Mouse (Mus musculus) midbrain, embryonic 13.5 days (tissue): ENCODE data around the gene Hexb. TPM values are rescaled to one million over a fixed set of nuclear protein-coding genes. Genes with fewer than 3 reads are reported as not detected.

Experiments
- ATAC-seq: fragments of 200-750 bp; cut with Nextera tagmentation; 2 replicates; pipeline ENCODE4 v1.8.0; 2017; ENCODE audit warnings: mild to moderate bottlenecking, moderate TSS enrichment, moderate library complexity
- H3K27ac ChIP-seq: fragments of 300-500 bp; sonication (generic); 2 replicates; pipeline ENCODE4 v1.5.1; 2015; ENCODE audit warnings: inconsistent platforms, mild to moderate bottlenecking, moderate library complexity
- H3K27me3 ChIP-seq: fragments of 300-500 bp; sonication (generic); 2 replicates; pipeline ENCODE4 v1.6.1; 2015; ENCODE audit warnings: mild to moderate bottlenecking, inconsistent platforms
- H3K36me3 ChIP-seq: fragments of 300-500 bp; sonication (generic); 2 replicates; pipeline ENCODE4 v1.6.1; 2015; ENCODE audit warnings: mild to moderate bottlenecking, inconsistent platforms
- H3K4me1 ChIP-seq: fragments of 300-500 bp; sonication (generic); replicated peaks from 2 replicates; pipeline ENCODE4 v1.6.1; 2015; ENCODE audit warnings: inconsistent platforms
- H3K4me2 ChIP-seq: fragments of 300-500 bp; sonication (generic); replicated peaks from 2 replicates; pipeline ENCODE4 v1.6.1; 2015; ENCODE audit warnings: moderate library complexity, mild to moderate bottlenecking, inconsistent platforms
- H3K4me3 ChIP-seq: fragments of 300-500 bp; sonication (generic); replicated peaks from 2 replicates; pipeline ENCODE4 v1.5.1; 2015; ENCODE audit warnings: mild to moderate bottlenecking, inconsistent platforms
- H3K9ac ChIP-seq: fragments of 300-500 bp; sonication (generic); replicated peaks from 2 replicates; pipeline ENCODE4 v1.6.1; 2015; ENCODE audit warnings: mild to moderate bottlenecking, inconsistent platforms
- H3K9me3 ChIP-seq: fragments of 300-500 bp; sonication (generic); 2 replicates; pipeline ENCODE4 v1.6.1; 2016; ENCODE audit warnings: mild to moderate bottlenecking, inconsistent platforms
- WGBS: fragments of 180-500 bp; shearing (Covaris S2); methylation state at CpG from one replicate; pipeline ENCODE4 v1.1.7; 2015; 5-methylcytosine and 5-hydroxymethylcytosine counted together
- polyA plus RNA-seq: library from polyadenylated mRNA; unstranded; fragments of >200 nt; fragmentation: Nextera tagmentation; extraction: Ambion mirVana; gene quantifications from 2 replicates; pipeline ENCODE4 v1.2.1, GENCODE M21; 2015

The Hexb gene
- polyA plus RNA-seq, 1 experiment from 2014 or later: 26.4 TPM

DNA sequence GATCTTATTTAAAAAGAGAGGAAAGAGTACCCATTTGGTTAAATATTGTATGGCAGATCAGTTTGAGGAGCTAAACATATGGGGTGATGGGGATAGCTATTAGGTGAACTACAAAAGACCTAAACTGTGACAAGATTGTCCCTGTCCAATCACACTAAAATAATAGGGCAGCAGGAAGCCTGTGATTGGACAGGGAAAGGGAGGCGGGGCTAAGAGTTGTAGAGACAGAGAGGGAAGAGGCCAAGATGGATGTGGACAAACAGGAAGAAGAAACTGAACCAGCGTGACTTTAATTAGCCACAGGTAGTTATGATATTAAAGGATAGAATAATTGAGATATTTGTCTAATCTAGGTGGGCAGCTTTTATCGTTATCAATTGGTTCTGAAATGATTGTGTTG is 21.9 kb upstream of the Hexb start:
- no peak for ATAC-seq
- no peak overlapping the region for H3K4me2 ChIP-seq
- 92% methylated on average over 3 of the region's 3 CpGs for WGBS

GRCm38 (mm10) chr13:97216196-97216595 is 18.0 kb upstream of the Hexb start:
- 85% methylated on average over 5 of the region's 5 CpGs for WGBS
- Histone ChIP-seq H3K4me2 (no peak overlapping the region), H3K27ac (no peak overlapping the region), H3K4me1 (peaks cover 24% of the 10 kb centered on the region), H3K9ac (no peak overlapping the region), H3K36me3 (no peaks in the 10 kb centered on the region), H3K27me3 (no peaks in the 10 kb centered on the region), H3K4me3 (no peak overlapping the region), H3K9me3 (no peaks in the 10 kb centered on the region)
- no peak for ATAC-seq

More for the DNA sequence above, 21.9 kb upstream of the Hexb start:
- Histone ChIP-seq H3K36me3 (no peaks in the 10 kb centered on the region), H3K4me1 (peaks cover 17% of the 10 kb centered on the region), H3K4me3 (no peak overlapping the region), H3K27me3 (no peaks in the 10 kb centered on the region), H3K27ac (no peak overlapping the region), H3K9me3 (no peaks in the 10 kb centered on the region), H3K9ac (no peak overlapping the region)

DNA sequence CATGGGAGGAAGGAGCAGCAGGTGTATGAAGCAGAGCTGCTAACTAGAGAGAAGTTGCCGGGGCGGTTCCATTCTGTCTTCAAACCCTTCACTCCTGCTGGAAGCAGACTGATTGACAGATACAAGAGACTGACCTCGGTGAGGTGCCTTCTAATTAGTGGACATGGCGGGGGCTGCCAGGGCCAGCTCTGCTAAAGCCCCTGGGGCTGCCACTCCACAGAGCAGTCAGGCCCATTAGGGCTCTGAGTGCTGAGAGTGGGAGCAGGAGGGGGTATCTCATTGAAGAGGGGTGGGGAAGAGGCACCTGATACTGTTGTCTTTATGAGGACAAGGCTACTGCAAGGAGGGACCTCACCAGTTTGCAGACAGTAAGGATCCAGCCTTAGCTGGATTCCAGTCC is 17.4 kb upstream of the Hexb start:
- Histone ChIP-seq H3K4me2 (no peak overlapping the region), H3K9me3 (no peaks in the 10 kb centered on the region), H3K4me3 (no peak overlapping the region), H3K27ac (peak overlapping the region; percentile 44; the same call in 1 of the 2 replicates), H3K36me3 (no peaks in the 10 kb centered on the region), H3K4me1 (peaks cover 24% of the 10 kb centered on the region), H3K9ac (no peak overlapping the region), H3K27me3 (no peaks in the 10 kb centered on the region)
- WGBS: 24% methylated on average over 4 of the region's 4 CpGs
- ATAC-seq: peak; percentile 72

DNA sequence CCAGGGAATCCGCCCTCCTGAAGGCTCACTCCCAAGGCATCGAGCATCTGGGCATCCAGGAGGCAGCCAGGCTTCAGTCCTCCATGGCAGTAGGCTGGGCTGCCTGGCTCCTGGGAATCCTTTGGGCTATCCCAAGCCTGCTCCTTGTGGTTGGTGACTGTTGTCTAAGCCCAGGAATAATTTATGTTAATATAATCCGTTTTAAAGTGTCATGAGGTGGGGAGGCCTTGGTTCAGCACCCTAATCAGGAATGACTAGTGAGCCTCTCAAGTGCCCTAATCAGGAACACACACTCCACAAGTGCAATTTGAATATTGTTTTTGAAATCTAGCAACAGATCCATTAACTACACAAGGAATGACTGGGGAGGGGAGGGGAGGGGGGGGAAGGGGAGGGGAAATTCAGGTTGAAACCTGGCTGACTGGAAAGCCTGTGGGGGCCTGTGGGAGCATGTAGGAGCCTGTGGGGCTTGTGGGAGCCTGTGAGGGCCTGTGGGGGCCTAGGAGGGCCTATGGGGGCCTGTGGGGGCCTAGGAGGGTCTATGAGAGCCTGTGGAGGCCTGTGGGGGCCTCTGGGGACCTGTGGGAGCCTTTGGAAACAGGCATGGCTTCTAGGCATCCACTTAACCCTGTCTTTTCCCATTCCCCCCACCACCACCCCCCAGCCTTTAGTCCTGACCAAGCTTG is 16.6 kb upstream of the Hexb start:
- no peaks in the 10 kb centered on the region for H3K9me3 ChIP-seq
- H3K4me2 ChIP-seq: no peak overlapping the region
- H3K27me3 ChIP-seq: no peaks in the 10 kb centered on the region
- 57% methylated on average over 3 of the region's 3 CpGs for WGBS
- peak; percentile 46; the same call in 1 of the 2 replicates for ATAC-seq
- peak overlapping the region; percentile 44; the same call in 1 of the 2 replicates for H3K27ac ChIP-seq
- no peak overlapping the region for H3K4me3 ChIP-seq
- H3K36me3 ChIP-seq: no peaks in the 10 kb centered on the region
- H3K9ac ChIP-seq: no peak overlapping the region
- H3K4me1 ChIP-seq: peaks cover 24% of the 10 kb centered on the region

GRCm38 (mm10) chr13:97208500-97209010 is 10.4 kb upstream of the Hexb start:
- Histone ChIP-seq H3K9me3 (no peaks in the 10 kb centered on the region), H3K4me1 (peaks cover 6% of the 10 kb centered on the region; the same call in 1 of the 2 replicates), H3K9ac (no peak overlapping the region), H3K36me3 (no peaks in the 10 kb centered on the region), H3K27me3 (no peaks in the 10 kb centered on the region), H3K4me3 (no peak overlapping the region), H3K27ac (no peak overlapping the region), H3K4me2 (no peak overlapping the region)
- 75% methylated on average over 3 of the region's 3 CpGs for WGBS
- no peak for ATAC-seq

DNA sequence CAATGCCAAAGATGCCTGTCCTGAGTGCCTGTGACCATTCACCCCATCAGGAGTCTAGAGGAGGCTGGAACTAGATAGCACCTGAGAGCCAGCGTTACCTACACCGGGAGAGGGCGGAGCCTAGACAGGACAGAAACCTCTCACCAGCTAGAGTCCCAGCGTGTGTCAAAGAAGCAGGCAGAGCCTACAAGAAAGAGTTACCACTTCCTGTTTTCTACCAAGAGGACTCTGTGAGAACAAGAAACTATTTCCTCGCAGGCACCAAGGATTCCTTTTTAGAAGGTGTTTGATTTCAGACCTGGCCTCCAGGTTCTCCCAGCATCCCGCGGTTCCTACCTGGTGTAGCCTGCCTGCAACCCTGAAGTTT is 9.9 kb upstream of the Hexb start:
- Histone ChIP-seq H3K4me1 (peaks cover 6% of the 10 kb centered on the region; the same call in 1 of the 2 replicates), H3K4me3 (no peak overlapping the region), H3K27me3 (no peaks in the 10 kb centered on the region), H3K27ac (no peak overlapping the region), H3K9ac (no peak overlapping the region), H3K9me3 (no peaks in the 10 kb centered on the region), H3K4me2 (no peak overlapping the region), H3K36me3 (no peaks in the 10 kb centered on the region)
- ATAC-seq: no peak
- 60% methylated on average over 7 of the region's 7 CpGs for WGBS

GRCm38 (mm10) chr13:97207472-97208111 is 9.4 kb upstream of the Hexb start:
- no peaks in the 10 kb centered on the region for H3K27me3 ChIP-seq
- no peak for ATAC-seq
- no peak overlapping the region for H3K27ac ChIP-seq
- no peak overlapping the region for H3K4me2 ChIP-seq
- H3K9ac ChIP-seq: no peak overlapping the region
- H3K9me3 ChIP-seq: no peaks in the 10 kb centered on the region
- peaks cover 6% of the 10 kb centered on the region; the same call in 1 of the 2 replicates for H3K4me1 ChIP-seq
- H3K36me3 ChIP-seq: no peaks in the 10 kb centered on the region
- no peak overlapping the region for H3K4me3 ChIP-seq
- WGBS: 81% methylated on average over 7 of the region's 7 CpGs

DNA sequence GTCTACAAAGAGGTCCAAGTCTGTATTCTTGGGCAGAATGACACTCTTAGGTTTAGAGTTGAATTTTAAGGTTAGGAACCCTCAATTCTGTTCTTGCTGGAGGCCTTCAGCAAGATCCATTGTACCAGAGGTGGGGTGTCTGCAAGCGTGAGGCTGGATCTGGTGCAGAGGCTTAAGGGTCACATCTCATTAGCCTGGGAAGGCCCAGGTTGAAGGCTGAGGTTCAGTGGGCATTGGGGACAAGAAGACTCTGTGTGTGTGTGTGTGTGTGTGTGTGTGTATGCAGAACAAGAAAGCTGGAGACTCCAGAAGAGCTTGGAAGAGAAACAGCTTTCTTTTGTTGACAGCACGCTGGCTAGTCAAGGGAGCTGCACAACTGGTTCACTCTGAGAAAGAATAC is 7.9 kb upstream of the Hexb start:
- H3K9me3 ChIP-seq: no peaks in the 10 kb centered on the region
- ATAC-seq: no peak
- no peak overlapping the region for H3K27ac ChIP-seq
- H3K4me1 ChIP-seq: peaks cover 6% of the 10 kb centered on the region; the same call in 1 of the 2 replicates
- WGBS: 89% methylated on average over 2 of the region's 2 CpGs
- H3K9ac ChIP-seq: no peak overlapping the region
- H3K36me3 ChIP-seq: no peaks in the 10 kb centered on the region
- no peak overlapping the region for H3K4me3 ChIP-seq
- H3K27me3 ChIP-seq: no peaks in the 10 kb centered on the region
- H3K4me2 ChIP-seq: no peak overlapping the region

DNA sequence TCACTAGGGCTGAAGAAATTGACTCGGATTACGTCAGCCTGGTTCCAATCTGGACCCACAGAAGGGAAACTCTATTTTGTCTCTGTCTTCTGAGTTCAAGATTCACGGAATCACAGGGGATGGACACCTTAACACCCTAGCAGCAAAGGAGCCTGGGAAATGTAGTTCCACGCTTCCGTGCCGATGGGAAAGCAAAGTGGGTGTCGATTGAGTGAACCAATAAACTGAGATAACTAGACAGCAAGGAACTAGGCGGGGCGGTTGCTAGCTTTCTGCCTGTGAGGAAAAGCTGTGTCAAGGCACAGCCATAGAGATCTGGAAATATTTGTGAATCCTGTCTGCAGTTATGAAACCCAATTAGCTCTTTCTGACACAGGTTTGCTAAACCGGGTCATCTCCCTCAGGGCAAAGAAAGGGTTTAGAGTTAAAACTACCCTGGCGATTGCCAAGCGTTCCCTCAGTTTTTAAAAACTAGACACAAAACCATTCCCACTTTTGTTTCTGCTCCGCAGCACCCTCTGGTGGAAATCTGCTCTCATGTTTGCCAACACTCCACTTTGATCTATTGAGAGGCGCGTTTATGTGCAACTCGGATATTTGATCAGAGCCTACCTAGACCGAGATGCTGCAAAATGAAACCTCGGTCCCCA is 7.0 kb upstream of the Hexb start:
- peak overlapping the region; percentile 35 for H3K4me3 ChIP-seq
- H3K36me3 ChIP-seq: no peaks in the 10 kb centered on the region
- no peak overlapping the region for H3K27ac ChIP-seq
- H3K4me1 ChIP-seq: peaks cover 6% of the 10 kb centered on the region; the same call in 1 of the 2 replicates
- ATAC-seq: peak; percentile 80
- no peak overlapping the region for H3K9ac ChIP-seq
- WGBS: 18% methylated on average over 18 of the region's 18 CpGs
- peak overlapping the region; percentile 66 for H3K4me2 ChIP-seq
- H3K27me3 ChIP-seq: no peaks in the 10 kb centered on the region
- H3K9me3 ChIP-seq: no peaks in the 10 kb centered on the region

GRCm38 (mm10) chr13:97201896-97202295 is 3.7 kb upstream of the Hexb start:
- Histone ChIP-seq H3K27ac (no peak overlapping the region), H3K4me1 (peaks cover 16% of the 10 kb centered on the region), H3K36me3 (no peaks in the 10 kb centered on the region), H3K9me3 (no peaks in the 10 kb centered on the region), H3K4me2 (no peak overlapping the region), H3K4me3 (no peak overlapping the region), H3K27me3 (no peaks in the 10 kb centered on the region), H3K9ac (no peak overlapping the region)
- no peak for ATAC-seq
- WGBS: 84% methylated on average over 4 of the region's 4 CpGs

GRCm38 (mm10) chr13:97201076-97201475 is 2.9 kb upstream of the Hexb start:
- H3K4me3 ChIP-seq: no peak overlapping the region
- no peaks in the 10 kb centered on the region for H3K9me3 ChIP-seq
- H3K4me2 ChIP-seq: no peak overlapping the region
- ATAC-seq: no peak
- H3K4me1 ChIP-seq: peaks cover 16% of the 10 kb centered on the region
- H3K27ac ChIP-seq: no peak overlapping the region
- WGBS: 76% methylated on average over 7 of the region's 7 CpGs
- no peaks in the 10 kb centered on the region for H3K27me3 ChIP-seq
- no peak overlapping the region for H3K9ac ChIP-seq
- no peaks in the 10 kb centered on the region for H3K36me3 ChIP-seq

DNA sequence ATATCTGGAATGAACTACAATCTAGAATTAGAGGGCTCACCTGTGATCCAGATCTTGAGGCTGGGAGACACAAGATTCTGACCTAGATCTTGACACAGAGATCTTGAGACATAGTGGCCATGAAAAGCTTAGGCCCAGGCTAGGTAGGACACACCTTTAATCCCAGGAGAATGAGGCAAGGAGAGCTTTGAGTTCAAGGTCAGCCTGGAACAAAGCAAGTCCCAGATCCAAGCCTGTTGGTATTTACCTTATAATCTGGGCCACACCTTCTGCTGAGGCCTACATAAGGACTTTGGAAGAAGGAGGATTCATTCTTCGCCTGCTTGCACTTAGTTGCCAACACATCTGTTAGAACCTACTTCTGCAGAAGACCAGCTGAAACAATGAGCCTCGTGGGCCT is 966 bp upstream of the Hexb start:
- H3K9ac ChIP-seq: no peak overlapping the region
- H3K9me3 ChIP-seq: no peaks in the 10 kb centered on the region
- WGBS: 81% methylated on average over 2 of the region's 2 CpGs

More for the DNA sequence above, 966 bp upstream of the Hexb start:
- Histone ChIP-seq H3K4me3 (no peak overlapping the region), H3K4me2 (no peak overlapping the region), H3K27ac (no peak overlapping the region), H3K4me1 (peaks cover 10% of the 10 kb centered on the region), H3K36me3 (no peaks in the 10 kb centered on the region), H3K27me3 (no peaks in the 10 kb centered on the region)
- ATAC-seq: no peak
